Mouse (Mus musculus) CH12.LX (cell line): ENCODE results near the gene Prkag2.

Experiments used
- CHD1 ChIP-seq: IDR thresholded peaks from 2 replicates; pipeline ENCODE4 v1.6.1; 2012; ENCODE audit warnings: low read depth, low read length, improper control_type of control experiment, inconsistent platforms
- RCOR1 ChIP-seq: conservative IDR thresholded peaks from 2 replicates; pipeline ENCODE4 v1.6.1; 2012; ENCODE audit warnings: low read depth, mild to moderate bottlenecking, inconsistent platforms, low read length, improper control_type of control experiment

- TF ChIP-seq RCOR1: no peak
- no peak for TF ChIP-seq CHD1
Measured at GRCm38 (mm10) chr5:25005532-25006129, 94.8 kb downstream of the Prkag2 start.
